Mouse (Mus musculus) spleen, postnatal 14 days (tissue): ENCODE measurements around the gene Frrs1l.

ENCODE experiments used
- DNase-seq, 2 experiments: peaks; one replicate each; pipeline ENCODE4 v3.0.0; 2021 to 2022; ENCODE audit warnings: low spot score in 2 of 2

Frrs1l gene

DNA sequence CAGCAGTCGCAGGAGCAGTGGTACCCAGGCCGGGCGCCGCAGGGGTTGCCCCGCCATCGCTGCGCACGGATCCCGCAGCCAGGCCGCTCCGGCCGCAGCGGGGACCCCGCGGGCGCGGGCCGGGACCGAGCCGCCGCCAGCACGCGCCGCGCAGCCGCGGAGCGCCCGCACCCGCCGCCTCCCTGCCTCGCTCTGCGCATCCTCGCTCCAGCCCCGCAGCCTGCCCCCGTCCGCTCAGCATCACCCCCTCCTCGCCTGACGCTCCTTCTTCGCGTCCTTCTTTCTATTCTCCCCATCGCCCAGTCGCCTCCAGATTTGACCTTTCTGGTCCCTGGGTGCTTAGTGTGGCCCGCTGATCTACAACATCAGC is at the start of gene Frrs1l:
TSS of gene Frrs1l (minus strand) at position 177 of the 370 bp plus-strand sequence.
- no peak for DNase-seq

DNA sequence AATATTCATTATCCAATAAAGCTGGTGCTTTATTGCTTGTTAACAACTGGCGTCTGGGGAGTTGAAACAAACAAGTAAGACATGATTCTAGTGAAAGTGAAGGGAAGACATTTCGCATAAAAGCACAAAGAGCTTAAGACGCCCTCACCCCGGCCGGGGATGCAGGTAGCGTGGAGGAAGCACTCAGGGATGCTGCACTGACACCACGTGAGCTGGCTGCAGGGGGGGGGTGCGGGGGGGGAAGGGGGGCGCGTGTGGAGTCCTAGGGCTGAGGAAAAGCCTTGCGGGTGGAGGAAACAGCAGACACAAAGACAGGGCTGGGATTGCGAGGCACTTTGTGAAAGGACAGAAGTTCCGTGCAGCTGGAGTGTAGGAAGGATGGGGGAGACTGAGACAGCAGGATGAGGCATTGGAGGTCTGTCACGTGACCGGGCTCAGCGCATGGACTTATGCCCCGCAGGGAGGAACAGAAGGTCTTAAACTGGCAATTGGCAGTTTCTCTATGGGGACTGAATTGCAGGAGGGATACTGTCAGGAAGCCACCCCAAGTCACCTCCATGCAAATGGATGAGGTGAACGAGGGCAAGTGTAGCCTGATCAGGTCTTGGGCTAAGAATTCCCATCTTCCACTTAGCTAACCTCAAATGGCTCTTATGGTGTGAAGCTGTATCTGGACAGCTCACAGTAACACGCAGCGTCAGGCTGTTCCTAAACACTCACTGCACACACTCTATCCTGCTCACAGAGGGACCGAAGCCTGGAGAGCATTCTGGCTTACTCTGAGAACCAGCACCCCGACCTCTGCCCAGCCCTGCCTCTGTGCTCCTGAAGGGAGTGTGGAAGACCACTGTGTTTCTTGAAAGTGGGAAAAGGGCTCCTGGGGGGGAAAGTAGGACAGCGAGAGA is 49.2 kb upstream of the Frrs1l start:
- DNase-seq = no peak

DNA sequence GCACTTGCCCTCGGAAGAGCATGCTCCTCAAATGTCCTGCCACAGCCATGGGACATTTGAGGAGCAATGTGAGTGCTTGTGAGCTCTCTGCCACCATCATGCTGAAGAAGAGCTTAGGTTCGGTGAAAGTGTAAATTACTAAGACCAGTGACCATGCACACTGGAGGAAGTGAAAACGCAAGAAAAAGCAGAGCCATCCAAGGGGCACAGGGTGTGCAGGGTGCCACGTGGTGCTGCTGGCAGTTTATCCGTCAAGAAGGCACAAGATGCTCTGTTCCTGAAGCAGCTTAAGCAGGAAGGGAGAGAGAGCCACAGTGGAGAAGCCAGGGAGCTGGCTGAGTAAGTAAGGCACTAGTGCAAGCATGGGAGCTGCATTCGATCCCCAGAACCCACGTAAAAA is 47.4 kb upstream of the Frrs1l start:
- no peak for DNase-seq

DNA sequence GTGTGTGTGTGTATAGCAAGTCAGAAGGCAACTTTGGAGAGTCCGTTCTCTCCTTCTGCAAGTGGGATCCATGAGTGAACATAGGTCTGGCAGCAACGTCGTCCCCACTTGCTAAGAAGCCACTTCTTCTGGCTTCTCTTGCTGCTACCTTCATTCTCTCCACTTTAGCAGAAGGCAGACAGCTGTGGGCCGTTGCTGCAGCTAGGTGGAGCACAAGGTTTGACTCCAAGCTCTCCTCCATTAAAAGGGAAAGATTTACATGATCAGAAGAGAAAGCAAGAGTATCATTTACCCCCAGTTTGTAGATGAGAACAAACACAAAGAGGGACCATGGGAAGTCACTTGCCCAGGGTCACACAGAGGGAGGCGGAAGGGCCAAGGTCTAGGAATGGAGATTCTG is 44.0 kb upstream of the Frrs1l start:
- DNase-seq = no peak

DNA sequence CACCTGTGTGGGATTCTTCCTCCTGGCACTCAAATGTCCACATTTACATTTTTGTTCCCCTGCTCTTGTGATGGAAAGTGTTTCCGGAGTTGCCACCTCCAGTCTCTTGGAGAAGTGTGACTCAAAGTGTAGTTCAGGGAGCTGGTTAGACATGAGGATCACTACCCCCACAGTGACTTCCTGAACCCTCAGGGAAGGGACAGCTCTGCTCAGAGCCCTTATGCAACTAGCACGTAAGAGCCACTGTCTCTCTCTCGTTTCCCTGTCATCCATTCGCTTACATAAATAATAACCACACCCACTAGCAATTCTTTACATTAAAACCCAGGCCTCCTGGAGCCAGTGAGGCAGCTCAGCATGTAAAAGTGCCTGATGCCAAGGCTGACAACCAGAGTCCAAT is 41.2 kb upstream of the Frrs1l start:
- DNase-seq = no peak

DNA sequence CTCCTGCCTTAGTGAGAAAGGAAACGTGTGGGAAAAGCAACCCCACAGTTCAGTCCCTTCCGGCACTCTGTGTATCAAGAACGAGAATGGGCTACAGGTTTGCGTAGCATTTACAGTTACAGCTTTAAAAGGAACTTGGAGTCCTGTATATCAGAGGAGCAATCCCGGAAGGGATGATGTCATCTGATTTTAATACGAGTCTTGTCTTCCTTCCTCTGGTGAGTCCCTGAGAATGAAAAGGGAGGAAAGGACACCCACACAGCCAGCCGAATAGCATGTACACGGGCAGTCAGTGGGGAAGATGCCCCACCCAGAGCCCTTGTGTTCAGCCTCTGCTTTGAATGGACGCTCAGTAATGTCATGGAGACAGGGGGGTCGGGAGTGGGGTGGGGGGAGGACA is 37.8 kb upstream of the Frrs1l start:
- no peak for DNase-seq

DNA sequence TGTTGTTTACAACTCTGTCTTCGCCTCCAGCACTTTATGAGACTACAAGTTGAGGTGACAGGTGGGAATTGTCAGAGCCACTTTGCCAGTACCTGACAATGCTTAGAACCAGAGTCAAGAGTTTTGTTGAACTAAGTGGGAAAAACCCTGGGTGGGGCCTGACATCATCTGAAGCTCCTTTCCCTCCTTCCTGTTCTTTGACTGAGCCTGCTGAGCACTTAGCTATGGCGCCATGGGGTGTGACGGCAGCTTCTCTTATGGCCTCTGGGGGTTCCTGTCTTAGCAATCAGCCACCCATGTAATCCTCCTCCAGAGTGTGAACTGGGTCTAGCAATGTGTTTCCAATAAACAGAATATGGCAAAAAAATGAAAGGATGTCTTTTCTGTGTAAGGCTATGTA is 33.3 kb upstream of the Frrs1l start:
- DNase-seq = no peak

DNA sequence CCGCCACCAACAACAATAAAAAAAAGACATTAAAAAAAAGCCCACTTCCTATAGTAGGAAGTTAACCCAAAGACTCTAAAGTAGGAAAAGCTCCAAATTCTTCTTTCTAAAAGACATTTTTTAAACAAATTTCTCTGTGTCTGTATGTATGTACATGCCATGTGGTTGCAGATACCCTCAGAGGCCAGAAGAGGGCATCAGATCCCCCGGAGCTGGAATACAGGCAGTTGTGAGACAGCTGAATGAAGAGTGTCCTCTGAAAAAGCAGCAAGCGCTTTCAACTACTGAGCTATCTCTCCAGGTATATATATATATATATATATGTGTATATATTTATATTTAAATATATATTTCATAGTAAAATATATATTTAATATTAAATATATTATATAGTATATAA is 31.1 kb upstream of the Frrs1l start:
- DNase-seq = no peak

DNA sequence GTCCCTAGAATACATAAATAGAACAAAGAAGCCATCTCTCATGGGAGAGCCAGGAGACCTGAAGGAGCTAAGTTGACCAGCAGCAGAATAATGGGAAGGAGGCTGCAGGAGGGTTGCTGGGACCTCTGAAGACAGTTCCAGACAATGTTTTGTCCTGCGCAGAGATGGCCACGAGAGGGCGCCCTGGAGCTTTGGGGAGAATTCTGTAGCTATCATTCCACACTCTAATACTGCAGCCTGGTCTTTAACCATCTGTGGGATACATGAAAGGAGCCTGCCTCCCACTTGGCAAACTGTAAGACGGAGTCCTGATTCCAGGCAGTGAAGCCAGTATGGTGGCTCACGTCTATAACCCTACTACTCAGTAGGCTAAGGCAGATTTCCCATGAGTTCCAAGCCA is 27.0 kb upstream of the Frrs1l start:
- peak; percentile 45 to 70 for DNase-seq

DNA sequence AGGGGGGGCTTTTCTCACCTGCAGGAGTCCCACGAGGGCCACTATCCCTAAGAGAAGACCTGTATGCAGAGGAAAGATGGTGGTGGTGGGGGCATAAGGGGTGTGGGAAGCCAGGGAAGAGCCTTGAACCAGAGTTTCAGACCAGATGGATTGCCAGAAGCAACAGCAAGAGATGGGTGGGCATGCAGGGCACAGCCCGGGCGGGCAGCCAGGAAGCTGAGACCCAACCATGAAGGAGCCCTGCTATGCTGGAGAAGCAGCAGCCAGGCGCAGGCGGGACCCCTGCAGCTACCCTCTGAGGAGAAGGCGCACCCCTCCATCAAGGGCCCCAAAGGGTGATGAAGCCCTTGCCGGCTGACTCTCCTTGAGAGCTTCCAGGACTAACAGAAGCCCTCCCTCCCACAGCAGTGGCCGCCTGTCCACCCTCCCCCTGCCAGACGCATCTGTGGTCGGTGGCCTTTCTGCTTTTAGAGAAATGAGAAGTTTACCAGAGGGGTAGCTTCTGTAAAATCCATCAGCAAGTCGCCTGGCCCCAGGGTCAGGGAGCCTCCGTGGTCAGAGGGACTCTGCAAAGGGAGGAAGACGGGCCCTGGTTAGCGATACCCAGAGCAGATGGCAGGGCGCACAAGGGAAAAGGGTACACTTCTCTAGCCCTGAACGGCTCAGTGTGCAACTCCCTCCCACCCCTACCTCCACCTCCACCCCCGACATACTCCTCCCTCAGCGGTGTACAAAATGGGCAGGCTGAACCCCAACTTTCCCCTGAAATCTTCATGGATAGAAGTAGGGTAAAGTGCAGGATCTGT is 26.4 kb upstream of the Frrs1l start:
- DNase-seq = no peak

DNA sequence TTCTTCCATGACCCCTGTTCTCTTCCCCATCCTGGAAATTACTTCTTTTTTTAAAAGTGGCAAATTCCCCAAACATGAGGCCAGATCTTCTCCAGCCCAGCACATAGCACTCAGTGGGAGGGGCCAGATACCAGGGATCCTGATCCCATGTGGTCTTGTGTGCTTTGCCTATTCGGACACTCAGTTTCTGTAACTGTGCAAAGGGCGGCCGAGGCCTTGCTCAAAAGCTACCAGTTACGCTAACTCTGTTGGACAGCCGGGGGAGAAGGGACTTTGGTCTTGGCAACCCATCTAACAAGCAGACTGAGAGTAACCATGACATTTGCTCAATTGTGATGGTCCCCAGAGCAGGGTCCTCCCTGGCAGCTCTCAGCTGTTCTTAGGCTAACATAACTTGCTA is 24.8 kb upstream of the Frrs1l start:
- no peak for DNase-seq

DNA sequence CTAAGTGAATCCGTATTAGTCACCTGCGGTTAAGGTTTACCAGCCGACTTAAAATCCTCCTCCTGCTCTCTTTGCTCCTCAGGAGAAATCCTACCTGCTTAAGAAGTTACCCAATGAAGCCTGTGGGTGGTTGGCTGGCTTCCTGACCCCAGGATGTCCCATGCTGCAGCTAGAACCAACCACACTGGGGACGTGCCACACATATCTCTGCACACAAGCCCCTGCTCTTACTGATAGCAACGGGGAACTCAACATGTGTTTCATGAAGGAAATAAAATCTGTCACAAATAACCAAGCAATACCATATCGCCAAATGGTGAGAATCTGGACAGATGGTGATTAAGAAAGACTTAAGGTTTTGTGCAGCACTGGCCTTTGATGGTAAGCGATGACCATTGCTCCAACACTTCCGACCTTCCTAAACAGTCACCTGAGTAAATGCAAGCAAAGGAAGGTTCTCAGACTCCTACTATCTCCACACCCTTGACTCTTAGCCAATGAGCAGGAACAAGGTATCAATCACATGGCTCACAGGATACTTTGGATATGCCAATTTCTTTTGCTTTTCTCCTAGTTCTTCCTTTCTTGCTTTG is 21.4 kb upstream of the Frrs1l start:
- no peak for DNase-seq

DNA sequence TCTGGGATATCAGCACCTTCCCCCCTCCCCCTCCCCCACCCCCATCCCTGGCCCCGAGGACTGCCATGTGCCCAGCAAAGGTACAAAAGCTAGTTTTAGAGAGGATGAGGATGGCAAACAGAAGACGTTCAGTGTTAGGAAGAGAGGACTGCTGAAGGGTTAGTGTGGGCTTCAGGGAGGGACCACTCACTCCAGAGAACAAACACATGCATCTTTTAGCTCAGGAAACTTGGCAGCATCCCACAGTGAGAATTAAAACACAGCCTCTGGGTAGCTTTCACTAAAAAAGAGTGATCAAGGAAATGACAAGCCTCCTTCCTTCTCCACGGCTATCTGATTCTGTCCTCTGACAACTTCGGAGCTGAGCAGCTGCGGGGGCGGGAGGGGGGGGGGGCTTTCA is 20.7 kb upstream of the Frrs1l start:
- DNase-seq = no peak

DNA sequence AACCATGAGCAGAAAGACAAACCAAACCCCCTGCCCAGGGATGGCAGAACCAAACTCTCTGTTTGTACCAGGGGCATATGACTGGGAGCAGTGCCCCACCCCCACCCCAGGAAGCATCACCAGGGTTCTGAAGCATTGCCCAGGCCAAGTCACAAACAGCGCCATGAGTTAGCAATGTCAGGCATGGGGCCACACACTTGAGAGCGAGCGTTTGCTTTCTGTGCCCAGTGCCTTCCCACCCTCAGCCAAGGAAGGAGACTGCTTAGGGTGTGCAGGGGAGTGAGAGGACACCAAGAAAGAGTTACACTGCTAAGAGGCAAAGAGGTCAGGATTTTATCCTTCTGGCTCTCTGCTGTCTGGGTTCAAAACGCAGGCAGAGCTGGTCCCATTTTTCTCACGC is 20.2 kb upstream of the Frrs1l start:
- no peak for DNase-seq

DNA sequence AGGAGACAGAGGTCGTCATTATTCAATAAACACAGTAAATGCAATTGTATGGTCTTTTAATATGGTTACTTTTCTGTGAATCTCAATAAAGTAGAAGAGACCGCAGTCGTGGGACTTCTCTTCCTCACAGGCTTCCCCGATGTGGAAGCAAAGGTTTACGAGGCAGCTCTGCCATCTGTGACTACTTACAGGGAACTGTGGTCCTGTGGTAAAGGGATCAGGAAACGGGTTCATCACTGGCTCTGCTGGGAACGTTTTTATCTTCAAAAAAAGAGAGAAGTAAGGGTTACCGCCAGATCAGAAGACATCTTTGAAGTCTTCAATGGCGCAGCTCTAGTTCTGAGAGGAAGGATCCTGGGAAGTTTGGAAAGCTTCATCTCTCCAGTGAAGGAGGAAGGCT is 17.5 kb upstream of the Frrs1l start:
- DNase-seq = no peak

DNA sequence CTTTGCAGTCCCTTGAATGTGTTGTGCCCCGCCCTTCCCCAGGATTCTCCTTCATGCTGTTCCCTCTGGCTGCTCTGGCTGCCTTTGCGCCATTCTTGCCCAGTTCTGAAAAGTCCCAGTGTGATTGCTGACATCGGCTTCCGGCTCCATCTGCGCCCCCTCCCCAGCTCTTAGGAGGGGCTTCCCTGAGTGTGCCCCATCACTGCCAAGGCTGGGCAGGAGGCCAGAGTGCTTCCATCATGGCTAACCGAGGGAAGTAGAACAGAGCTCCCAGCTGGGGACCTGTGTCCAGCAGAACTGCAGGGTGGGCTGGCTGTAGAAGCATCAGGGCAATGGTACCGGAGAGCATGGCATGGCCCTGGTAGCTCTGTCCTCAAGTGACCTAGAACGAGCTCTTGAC is 14.8 kb upstream of the Frrs1l start:
- DNase-seq = no peak

DNA sequence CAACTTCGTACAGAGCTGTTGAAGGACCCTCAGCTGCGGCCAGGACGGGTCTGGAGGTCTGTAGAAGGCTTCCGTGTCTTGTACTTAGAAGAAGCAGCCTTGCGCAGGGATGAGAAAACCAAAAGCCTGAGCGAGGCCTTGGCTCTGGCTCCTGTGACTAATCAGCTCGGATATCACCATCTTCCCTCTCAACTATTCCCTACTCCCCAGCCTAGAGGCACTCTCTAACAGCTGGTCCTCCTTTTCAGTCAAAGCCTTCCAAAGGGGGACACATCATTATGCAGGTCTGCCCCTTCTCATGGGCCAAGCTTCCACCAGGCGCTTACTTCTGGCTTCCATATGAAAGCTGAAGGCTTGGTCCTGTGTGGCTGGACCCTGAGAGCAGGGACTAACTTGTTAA is 13.7 kb upstream of the Frrs1l start:
- DNase-seq = no peak

DNA sequence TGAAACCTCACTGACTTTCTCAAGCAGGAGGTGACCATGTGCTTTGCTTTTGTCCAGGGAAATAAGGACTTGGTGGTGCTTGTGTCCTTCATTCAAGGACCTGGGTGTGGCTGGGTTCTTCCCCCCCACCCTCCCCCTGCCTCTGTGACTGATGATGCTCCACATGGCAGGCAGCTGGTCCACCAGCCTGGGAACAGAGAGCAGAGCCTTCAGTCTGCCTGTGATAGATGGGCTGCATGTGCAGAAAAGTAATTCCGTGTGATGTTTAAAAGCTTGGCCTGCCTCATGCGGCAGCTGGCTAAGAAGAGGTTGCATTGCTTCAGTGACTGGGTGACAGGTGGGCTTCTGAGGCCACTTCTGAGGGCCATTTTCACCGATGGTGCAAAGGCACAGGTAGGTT is 12.6 kb upstream of the Frrs1l start:
- no peak for DNase-seq

DNA sequence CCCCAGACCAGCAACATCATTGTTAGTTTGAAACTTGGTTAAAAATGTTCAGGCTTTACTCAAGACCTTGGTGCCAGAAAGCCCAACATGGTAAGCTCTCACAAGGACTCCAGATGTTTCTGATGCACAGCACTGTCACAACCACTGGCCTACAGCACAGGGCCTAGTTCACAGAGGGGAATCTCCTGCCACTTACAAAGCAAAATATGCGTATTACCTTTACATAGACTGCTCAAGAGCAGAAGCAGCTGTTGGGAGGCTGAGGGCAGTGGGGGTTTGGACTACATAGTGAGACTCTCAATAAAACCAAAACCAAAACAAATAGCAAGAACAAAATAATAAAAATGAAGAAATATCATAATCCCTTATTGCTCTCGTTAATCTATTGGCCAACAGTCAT is 11.2 kb upstream of the Frrs1l start:
- no peak for DNase-seq

DNA sequence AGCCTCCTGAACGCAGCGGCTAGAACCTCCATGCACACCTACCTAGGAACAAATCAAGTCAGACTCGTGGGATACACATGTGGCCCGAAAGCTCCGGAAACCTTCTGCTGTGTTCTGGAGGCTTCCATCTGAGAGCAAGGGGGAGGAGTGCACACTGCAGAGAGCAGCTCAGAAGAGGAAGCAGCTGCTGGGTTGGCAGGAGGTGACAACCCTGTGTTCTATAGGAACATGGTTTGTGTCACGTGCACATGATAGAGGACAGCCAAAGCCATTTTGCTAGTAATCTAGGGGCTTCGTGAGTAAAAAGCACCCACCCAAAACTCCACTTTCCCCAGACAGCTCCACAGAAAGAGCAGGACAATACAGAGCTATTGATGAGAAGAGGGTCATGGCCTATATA is 3.1 kb upstream of the Frrs1l start:
- no peak for DNase-seq

DNA sequence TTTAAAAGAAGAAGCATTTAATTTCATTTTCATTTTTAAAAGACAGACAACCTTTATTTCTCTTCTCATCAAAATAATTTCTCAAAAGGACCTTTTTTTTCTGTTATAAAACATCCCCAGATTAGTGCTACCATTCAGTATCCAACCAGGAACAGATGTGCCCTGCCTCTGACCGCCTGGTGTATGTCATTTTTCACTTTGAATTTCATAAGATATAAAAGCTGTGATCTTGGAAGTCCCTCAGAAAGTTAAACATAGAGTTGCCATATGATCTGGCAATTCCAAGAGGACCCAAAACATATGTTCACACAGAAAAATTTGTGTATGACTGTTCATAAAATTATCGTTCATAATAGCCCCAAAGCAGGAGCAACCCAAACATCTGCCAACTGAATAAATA is 1.8 kb upstream of the Frrs1l start:
- DNase-seq = no peak

DNA sequence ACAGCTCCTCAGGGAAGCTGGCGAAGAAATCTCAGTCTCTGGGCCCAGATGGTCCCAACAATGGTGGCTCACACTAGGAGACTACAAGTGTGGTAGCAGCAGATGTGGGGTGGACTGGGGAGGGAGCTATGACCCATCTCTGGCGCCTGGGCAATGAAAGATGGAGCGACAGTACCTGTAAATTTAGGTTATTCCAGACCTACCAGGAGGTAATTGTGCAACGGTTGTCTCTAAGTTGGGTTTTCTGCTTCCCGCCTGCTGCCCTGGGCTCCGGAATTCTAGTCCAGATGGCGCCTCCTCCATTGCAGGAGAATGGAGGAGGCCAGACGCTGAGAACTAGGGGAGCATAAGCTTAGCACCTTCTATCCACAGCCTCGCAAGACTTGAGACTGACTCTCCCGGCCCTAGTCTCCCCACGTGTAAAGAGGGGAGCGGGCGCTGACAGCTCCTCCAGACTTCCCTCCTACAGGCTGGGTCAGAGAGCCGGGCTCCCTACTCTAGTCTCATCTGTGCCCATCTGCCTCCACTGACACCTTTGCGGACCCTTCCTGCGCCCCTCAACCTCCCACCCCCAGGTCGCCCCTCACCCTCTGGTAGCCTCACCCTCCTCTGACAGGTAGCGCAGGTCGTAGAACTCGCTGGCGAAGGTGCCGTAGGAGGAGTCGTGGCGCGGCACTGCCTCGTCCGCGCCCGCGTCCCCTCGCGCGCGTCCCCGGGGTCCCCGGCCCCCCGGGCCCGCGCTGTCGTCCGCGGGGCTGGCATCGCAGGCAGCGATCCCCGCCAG is 568 bp downstream of the Frrs1l start:
- no peak for DNase-seq
